Mouse (Mus musculus) adipocyte (in vitro differentiated cells): ENCODE results near the gene Cdon.
"Not testable (repeated sequence)": the region's sequence is repeated elsewhere in the genome, so short reads cannot be mapped to it uniquely, and the experiment has no call there.

ENCODE experiments used
- DNase-seq: peaks from one replicate; pipeline ENCODE4 v3.0.0-alpha.2; 2016; ENCODE audit warnings: low spot score

Gene Cdon

DNA sequence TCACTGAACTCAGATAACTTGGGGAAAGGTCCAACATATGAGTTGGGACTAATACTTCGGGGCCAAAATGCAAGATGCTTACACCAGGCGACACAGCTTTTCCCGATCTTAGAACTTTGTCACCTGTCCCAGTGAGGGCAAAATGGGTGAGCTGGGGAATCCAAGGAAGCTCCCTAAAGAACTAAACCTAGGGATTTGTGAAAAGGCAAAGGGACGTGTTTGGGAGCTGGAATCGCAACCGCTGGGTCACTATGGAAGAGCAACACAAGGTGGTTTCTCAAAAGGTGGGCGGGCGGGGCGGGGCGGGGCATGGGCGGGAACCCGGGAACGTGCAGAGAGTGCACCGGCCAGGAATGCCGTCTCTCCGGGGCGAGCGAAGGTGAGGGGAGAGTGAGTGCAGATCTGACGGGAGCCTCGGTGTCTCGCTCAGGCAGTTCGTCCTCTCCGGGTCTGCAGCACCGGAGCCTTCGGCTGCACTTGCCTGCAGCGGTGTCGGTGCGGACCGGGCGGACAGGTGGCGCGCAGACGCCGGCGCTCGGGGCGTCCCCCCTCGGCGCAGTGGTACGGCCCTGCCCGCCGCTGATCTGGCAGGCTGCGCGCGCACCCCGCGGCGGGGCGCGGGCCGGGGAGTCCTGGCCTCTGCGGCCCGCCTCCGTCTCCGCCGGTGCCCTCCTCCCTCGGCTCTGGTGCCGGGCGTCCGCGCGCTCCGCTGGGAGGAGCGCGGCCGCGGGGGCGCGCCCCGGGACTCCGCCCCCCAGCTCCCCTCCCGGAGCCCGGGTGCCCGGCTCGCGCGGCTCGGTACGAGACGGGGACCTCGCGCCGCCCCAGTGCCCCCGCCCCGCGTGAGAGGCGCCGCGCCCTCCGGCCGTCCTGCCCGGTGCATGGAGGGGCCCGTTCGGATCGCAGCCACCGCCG is at the start of gene Cdon:
Gene Cdon, plus strand, starts transcription at position 324 of the 915 bp plus-strand sequence.
- DNase-seq = peak; percentile 90

DNA sequence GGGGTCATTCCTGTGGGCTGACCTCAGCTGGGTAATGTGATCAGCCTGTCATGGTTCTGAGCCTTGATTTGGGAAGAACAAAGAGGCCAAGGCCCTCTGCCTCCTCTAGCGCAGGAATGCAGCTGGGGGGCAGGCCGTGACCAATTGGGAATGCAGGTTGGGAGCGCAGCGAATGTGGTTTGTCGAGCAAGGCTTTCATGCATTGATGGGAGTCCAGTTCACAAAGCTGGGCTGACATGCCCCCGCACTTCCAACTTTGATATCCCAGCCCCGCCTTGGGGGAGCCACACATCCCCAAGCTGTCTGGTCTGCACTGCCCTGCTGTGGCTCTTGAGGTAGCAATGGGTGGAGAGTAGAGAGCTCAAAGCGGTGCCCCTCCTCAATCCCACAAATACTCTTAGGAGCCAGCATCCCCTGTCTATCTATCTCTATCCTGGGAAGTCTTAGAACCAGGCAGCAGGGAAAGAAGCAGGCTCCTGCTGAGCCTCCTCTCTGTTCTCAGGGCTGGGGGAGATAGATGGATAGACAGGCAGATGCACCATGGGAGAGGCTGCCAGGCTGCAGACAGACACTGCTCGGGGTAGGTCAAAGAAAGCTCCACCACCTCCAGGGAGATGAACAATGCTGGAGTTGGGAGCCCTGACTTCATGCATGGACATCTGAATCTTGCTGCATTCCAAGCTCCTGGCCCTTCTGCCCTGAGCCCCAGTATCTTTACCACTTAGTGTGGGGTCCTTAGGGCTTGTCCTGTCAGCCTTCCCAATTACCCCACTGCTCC is 48.4 kb upstream of the Cdon start:
- DNase-seq = no peak

DNA sequence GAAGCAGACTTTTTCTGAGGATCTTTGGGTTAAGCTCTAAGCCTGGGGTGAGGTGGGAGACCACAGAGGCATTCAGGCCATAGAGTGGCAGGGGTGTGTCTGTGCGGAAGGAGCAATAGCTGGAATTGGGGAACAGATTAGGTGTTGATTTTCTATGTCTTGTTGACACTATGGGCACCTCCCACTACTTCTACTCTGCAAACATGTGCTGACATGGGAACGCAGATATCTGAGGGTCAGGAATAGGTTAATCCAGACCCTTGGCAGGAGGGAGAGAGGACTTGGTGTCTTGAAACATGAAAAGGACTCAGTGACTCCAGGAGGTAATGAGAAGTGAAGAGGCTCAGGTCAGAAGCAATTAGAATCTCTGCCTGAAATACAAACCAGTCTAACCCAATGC is 43.0 kb upstream of the Cdon start:
- no peak for DNase-seq

DNA sequence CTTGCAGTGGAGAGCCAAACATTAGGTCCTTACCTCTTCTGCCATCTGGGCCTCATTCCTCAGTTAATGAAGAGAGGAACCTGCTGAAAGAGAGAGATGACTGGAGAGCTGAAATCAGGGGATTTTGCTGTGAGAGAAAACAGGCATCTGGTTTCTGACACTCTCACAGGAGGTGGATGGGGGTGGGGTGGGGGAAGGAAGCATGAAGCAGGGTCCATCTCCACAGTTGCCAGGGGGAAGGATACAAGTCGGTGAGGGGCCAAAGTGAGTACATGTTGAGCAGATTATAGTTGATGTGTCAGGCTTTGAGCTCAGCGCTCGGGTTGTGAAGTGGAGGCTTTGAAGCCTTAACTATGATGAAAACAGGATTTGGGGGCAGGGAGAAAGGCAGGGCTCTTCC is 41.9 kb upstream of the Cdon start:
- no peak for DNase-seq

DNA sequence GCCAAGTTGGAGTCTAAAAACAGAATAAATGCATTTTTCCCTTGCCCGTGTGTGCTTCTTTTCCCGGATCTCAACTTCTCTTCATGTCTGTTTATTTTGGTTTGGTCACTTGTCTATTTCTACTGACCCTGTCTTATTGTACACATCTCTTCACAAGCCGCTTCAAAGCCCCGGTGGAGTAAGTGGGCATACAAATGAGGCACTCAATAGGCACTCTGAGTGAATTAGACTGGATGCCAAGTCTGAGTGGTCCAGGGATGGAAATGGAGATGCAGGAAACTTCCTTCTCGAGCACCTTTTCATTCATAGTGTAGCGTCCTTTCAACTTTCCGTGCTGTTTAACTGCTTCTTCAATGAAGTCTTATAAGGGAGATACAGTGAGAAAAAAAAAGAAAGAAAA is 21.0 kb upstream of the Cdon start:
- no peak for DNase-seq

DNA sequence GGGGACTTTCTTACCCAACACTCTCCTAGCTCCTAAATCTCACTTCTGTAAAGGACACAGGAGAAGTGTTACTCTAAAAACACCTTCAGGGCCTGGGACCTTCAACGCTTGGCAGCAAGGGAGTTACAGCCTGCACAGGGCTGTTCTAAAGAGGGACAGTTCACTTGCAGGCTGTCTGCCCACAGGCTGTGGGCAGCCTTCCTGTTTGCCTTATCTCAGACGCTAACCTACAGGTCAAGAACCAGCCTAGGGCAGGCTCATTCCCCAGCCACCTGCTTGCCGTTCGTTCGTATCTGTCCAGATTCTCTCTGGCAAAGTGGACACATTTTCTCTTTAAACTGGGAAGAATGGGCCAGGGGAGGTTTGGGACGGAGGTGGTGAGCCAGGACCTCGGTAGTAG is 20.5 kb upstream of the Cdon start:
- no peak for DNase-seq

DNA sequence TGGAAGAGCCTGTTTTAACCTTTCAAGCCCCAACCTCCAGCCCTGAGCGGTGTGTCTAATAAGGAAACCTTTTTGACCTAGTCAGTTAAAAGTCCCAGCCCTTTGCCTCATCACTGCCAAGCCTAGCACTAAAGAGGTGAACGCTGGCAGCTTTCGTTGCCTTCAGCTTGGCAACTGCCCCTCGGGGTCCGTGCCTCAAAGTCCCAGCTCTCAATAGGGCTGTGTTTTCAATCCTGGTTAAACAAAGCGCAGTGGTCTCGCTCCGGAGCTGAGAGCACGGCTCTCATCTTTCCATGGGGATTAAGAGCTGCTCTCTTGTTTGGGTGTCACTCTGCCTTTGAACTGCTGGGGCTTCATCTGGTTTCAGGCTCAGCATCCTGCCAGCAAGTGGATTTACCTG is 20.1 kb upstream of the Cdon start:
- no peak for DNase-seq

DNA sequence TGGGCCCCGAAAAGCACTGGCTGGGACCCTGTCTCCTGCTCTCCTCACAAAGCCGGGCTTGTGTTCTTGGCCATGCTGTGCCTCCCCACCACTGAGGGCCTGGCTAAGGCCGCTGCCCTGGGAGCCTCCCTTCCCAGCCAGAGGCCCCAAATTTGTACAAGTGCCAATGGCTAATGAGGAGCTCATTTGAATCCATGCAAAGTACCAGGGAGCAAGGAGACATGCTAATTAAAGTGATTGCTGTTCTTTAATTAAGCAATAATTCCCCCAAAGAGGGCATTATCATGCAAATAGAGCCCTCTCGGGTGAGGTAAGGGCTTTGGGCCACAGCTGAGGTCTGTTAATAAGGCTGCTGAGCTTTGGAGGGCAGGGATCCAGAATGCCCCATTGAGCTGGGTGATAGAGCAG is 18.3 kb upstream of the Cdon start:
- no peak for DNase-seq

DNA sequence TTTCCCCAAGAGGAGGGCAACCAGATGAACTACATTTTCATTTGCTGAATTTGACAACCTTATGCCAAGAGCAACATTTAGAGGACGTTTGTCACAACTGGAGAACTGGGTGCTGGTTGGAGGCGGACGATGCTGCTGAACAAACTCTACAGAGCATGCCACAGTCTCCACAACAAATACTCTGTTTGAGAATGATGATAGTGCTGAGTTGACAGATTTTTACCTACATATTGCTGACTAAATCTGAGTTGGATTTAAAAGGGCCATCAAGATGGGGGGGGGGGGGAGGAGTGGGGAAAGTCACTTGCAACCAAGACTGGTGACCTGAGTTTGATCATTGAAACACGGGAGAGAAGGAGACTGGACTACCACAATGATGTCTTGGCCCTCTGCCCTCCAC is 17.4 kb upstream of the Cdon start:
- no peak for DNase-seq

DNA sequence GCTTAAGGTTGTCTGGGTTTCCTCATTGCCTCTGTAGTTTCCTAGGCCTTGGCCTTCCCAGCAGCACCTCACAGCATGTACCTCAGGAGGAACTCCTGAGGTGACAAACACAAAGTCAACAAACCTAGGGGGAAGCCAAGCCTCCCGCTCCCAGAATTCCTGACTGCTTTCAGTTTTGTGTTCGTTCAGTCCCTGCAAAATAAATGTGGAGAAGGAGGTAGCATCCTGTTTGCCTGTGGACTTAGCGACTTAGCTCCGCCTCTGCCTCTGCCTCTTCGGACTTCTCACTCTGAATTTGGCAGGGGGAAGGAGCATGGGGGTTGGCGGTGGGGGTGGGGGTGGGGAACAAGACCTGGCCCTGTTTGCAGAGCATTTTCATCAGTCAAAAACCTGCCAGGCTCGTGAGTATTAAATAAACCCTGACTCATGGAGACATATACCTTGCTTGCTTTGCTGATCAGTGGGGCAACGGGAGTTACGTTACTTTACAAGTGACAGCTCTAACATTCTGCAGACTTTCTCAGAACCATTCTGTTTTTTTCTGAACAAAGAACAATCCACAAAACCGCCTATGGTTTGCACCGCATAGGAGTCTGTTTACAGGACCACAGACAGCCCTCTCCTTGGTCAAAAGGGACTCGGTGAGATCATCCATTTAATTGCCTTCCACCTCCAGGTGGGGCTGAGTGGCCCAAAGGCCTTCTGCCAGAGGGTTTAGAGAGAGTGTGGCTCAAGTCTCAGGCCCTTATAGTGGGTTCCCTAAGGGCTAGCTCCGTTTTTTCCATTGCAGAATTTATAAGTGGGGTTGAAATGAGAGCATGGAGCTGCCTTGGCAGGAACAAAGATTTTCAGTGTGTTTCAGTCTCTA is 15.7 kb upstream of the Cdon start:
- DNase-seq = no peak

DNA sequence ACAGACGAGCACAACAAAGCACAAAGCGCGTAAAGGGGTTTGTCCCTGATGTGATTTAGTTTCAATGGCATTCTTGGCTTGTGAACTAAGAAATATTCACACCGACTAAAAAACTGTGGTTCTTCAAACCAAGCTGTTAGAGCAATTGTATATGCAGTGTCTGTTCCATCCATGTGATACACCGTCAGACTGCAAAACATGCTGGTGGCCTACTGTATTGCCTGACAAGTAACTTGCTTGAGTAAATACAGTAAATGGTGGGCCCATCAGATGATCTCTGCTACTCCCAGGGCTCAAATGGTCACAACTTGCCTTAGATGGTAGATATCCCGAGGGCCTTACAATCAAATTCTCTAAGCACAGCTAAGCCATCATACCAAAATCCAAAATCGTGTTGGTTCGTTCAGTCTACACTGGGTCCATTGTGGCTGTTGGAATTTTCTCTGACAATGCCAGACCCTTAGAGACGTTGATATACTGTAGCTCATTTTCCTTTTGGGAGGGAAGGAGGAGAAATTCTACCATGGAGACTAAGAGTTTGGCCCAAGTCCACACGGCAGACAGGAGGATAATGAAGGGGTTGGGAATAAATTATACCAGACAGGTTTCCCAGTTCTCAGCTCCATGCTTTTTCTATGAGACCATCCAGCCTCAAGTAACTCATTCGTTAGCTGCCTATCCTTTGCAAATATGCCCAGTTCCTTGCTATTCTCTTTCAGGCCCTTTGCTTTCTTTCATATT is 9.5 kb upstream of the Cdon start:
- no peak for DNase-seq

DNA sequence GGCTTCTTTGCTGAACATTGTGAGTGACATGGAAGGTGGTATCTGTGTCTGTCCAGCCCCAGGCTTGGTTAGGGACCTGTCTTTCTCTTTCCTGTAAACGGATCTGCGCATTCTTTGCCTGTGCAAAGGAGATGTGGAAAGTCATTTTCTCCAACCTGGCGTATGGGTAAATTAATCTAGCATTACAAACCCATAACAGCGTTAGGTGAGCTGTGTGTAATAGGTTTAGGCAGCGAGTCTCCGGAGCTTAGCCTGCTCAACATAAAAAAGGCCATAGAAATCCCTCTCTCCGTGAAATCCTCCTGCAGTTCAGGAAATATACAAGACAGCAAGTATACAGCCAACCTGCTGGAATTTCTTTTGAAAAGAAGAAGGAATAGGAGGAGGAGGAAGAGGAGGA is 9.0 kb upstream of the Cdon start:
- no peak for DNase-seq

DNA sequence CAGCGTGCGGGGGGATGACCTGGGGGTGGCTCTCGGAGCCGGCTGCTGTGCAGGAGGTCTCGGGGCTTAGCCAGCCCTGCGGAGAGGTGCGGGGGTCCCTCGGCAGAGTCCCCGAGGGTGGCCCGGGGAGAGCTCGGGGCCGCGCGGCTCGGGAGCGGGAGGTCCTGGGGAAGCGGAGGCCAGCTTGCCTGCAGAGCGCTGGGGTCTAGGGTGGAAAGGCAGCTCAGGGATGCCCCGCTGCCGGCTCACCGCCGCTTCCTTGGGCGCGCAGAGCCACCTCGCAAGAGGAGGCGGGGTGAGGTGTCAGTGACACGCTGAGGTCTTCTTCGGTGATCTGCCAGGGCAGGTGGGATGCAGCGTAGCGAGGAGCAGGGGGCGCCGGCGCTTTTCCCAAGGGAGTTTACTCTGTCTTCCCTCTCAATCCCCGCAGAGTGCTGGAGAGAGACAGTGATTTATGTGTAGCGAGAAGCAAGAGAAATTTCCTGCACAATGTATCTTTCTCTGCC is 855 bp downstream of the Cdon start:
- peak; percentile 32 for DNase-seq

DNA sequence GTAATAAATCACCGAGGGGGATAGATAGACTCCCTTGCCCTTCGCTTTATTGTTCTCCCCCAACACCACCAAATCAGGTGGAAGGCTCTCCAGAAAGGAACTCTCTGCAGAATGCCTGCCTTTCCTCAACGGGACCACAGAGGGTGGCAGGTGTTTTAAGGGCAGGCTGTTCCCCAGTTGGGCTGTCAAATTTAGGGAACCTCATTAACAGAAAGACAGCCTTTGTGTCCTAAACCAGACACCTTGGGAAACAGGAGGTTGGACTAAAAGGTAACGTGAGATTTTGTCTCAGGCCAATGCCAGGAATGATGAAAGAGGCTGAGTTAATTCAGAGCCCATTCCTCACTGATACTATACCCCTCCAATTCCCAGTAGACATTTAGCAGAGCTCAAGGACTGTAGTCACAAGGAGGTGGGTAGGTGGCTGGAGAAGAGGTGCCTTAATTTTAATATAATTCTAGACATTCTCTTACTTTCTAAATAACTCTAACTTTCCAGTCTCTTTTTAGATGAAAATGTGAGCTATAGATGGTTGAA is 1.5 kb downstream of the Cdon start:
- DNase-seq = no peak

DNA sequence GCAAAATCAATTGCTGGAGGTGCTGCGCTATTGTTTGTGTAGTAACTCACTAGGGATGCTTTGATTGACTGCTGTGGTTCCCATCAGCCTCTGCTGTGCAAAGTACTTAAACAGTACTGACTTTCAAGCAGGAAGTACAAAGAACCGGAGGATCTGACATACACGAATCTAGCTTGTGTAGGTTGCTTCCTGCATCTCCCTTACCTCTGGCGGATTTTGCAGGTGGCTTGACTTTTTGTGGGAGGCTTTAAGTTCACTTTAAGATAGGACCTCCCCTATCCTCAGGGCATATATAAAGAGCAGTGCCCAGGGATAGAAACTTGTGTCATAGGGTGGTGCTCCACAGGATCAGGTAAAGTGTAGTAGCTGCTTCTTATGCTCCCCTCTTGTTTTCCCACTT is 2.3 kb downstream of the Cdon start:
- no peak for DNase-seq

DNA sequence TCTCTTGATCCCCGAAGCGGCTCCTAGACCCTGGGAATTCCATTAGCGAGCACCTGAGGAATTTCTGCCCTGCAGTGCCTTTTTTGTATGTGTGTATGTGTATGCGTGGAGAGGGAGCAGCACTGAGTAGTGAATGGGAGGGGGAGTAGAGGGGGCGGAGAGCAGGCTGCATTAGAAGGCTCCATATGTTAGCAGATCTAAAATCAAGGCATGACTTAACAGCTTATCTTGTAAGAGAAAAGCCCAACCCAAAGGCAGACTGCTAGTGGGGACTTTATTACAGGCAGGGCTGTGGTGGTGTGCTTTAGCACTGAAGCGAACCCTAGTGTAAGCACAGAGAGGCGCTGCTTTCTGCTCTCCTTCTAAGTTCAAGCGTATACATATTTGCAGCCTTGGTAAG is 3.7 kb downstream of the Cdon start:
- peak; percentile 37 for DNase-seq

DNA sequence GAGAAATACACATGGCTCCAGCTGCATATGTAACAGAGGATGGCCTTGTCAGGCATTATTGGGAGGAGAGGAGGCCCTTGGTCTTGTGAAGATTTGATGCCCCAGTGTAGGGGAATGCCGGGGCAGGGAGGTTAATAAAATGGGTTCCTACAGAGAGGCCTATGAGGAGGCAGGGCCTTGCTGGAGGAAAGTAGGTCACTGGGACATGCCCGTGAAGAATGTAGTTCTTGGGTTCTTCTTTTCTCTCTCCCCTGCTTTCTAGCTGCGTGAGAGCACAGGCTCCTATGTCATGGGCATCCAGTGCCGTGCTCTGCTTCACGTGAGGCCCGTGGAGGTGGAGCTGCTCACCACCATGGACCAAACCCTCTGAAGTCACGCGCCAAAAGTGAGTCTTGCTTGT is 9.5 kb downstream of the Cdon start:
- DNase-seq = no peak

DNA sequence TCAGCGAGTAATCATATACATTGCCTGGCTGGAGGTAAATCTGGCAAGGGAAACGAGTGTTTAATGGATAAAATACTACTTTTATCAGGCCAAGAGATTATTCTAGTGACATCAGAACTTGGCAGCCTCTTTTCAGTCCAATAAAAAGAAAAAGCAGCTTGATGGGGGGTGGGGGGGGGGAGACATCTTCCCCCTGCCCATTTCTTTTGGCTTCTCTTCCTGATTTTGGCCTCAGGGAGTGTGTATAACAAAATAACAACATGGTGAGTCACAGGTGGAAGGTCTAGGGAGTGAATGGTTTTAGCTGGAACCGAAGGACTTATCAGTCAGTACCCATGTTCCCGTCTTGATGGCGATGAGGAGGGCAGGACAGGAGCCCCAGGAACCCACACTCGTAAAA is 10.5 kb downstream of the Cdon start:
- no peak for DNase-seq

DNA sequence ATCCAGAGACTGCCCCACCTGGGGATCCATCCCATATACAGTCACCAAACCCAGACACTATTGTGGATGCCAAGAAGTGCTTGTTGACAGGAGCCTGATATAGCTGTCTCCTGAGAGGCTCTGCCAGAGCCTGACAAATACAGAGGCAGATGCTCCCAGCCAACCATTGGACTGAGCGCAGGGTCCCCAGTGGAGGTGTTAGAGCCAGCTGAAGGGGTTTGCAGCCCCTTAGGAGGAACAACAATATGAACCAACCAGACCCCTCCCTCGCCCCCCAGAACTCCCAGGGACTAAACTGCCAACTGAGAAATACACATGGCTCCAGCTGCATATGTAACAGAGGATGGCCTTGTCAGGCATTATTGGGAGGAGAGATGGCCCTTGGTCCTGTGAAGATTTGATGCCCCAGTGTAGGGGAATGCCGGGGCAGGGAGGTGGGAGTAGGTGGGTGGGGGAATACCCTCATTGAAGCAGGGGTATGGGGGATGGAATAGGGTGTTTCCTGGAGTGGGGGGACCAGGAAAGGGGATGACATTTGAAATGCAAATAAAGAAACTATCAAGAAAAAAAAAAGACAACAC is 11.9 kb downstream of the Cdon start:
- DNase-seq = not testable (repeated sequence)

DNA sequence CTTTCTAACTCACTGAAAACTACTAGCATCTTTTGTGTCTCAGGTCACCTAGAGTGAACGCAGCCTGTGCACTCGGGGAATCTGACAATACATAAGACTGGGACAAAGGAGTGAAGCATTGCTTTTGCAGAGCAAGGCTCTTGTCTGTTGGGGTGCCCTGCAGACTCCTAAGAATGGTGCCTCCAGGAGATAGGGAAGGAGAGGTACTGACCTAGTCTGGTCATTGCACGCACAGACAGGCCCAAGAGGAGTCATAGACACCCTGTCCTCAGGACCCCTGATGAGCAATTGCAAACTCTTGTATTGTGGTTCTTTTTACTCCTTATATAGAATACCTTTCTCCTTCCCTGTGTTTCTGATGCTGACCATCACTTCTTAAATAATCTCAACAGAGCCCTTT is 13.4 kb downstream of the Cdon start:
- DNase-seq = no peak

DNA sequence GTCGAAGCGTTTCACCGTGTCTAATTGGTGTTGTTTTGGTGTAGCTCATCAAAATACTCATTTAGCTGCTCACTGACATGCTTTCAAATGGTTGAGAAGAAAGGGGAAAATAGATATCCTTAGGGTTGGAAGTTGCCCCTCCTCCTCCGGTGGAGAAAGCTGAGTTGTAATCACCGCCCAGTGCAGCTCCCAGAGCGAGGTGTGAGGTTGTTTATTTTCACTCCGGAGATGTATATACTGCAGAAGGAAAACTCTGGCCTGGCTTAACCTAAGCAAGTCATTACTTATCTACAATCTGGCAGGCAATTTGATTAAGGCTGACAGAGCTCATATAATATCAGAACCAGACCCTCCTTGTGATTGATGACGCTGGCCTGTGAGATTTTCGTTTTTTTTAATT is 14.6 kb downstream of the Cdon start:
- no peak for DNase-seq
